Mouse (Mus musculus) cerebellum, adult 9-11 months (tissue): Measurements from ENCODE around the gene Arhgef7.

ENCODE experiments used
- DNase-seq: peaks from one replicate; pipeline ENCODE4 v3.0.0; 2022

Gene Arhgef7

DNA sequence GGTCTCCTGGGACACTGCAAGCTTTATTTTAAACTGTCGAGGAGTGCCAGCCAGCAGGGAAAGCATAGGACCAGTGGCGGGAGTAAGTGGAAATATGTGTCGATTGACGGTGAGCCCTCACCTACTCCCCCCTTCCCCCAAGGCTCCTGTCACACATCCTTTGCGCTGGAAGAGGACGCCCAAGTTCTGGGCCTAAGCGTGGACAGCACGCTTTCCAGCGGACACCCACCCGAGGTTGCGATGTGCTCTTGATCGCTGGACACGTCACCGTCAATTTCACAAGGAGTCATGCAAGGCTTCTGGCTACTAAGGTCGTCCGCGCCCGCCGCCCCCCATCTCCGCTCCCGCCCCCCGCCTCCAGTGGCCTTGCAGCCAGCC lies 259 bp upstream of the Arhgef7 start:
- DNase-seq, result no peak

DNA sequence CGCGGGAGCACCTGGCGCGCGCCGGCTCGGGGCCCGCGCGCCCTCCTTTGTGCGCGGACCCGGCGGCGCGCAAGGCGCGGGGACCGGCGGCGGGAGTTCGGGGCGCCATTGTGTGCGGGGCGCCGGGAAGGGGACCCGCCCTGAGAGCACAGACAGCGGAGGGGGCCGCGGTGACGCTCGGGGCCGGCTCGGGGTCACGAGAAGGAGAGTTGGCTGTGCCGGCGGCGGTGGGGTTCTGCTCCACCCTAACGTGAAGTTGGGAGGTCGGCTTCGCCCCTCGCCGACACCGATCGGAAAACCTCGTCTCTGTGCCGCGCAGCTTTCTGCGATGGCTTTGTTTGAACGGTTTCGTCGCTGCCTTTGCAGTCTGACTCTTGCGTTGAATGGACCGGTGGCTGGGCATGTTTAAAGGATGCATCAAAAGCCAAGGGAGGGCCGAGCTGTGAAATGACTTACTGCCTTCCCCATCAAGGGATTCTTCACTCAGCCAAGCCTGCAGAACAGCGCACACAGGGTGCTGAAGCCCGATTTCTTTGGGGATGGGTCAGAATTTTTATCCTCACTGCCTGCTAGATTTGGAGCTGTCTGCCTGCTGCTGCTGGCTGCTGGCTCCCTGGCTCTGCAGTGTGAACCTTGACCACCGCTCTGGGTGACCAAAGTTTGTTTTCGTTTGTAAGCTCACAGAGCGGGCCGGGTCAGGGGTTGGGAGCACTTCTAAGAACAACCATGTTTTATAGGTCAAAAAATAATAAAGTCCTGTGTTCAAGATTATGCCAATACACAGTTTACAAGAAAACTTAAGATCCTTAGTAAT lies 1.2 kb downstream of the Arhgef7 start:
- DNase-seq, result peak; percentile 64

DNA sequence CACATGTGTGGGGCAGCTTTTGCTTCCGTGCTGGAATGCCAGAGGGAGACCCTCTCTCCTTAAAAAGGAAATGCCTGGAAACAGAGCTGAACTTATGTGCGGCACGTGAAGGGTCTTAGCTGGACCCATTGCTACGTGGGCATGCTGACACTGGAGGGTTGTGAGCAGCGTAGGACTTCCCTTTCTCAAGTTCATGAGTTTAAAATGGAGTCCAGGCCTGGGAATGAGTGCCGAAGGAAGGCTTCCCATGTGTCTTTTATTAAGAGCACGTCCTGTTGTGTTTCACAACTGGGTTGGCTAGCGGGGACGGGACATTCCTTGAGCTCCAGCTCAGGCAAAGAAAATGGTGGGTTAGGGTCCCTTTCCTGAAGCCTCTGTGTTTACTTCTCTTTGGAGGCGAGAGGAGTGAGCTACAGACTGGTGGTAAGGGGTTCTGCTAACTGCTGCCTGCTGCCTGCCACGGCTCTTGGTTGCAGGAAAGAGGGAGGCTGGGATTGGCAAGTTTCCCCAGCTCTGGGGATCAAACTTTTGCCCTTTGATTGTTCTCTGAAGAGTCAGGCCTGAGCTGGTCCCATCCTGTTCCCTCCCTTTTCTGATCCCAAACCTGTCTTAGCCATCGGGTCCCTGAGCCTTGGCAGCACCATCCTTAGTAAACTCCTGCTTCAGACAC lies 2.9 kb downstream of the Arhgef7 start:
- DNase-seq, result peak; percentile 16

DNA sequence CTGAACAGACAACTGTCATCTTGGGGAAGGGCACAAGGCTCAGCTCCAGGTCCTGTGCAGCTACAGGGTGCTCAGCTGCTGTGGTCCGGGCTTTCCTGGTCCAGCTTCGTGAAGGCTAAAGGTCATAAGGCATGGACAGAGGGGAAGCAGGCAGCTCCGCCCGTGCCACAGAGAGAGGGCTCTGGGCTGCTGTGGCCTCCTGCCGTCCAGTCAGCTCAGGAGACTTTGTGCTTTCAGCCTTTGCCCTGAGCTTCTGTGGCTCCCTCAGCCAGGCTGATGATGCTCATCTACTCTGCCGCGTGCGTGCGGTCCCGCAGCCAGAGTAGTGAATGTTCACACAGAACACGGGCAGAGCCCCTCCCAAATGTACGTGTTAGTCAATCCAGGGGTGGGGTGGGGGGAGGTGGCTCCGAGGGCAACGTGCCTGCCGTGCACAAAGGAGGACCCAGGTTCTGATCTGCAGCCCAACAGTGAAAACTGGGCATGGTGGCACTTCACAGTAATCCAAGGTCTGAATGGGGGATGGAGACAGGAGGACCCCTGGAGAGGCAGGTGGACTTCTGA lies 8.2 kb downstream of the Arhgef7 start:
- no peak for DNase-seq

DNA sequence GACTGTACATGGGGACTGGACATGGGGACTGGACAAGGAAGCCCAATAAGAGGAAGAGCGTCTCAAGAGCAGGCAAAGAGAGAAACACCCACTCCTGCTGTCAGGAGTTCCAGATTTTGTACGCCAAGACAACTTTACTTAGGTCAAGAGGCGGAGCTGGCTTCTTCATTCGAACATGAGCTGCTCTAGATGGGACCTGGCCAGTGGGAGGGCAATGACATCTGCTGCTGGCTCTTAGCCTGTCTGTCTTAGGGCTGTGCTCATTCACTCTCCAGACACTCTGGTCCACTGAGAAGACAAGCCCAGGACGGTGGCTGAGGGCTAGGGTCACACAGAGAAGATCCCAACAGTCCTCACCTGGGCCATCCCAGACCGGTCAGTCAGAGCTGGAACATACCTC lies 9.6 kb downstream of the Arhgef7 start:
- peak; percentile 49 for DNase-seq

DNA sequence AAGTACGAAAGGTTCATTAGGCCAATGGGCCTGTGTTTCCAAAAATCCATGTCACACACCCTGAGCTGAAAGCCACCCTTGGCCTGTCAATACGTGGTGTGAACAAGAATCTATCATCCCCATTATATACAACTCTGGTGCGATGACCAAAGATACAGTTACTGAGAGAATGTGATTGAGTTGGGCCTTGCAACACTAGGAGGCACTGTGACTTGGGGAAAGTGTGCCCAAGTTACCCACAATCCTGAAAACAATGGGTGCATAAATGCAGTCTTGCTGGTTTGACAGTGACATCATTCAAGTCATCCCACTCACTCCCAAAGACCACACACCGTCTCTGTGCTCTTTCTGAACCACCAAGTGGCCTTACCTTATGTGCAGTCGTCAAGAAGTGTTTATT lies 11.6 kb downstream of the Arhgef7 start:
- no peak for DNase-seq

DNA sequence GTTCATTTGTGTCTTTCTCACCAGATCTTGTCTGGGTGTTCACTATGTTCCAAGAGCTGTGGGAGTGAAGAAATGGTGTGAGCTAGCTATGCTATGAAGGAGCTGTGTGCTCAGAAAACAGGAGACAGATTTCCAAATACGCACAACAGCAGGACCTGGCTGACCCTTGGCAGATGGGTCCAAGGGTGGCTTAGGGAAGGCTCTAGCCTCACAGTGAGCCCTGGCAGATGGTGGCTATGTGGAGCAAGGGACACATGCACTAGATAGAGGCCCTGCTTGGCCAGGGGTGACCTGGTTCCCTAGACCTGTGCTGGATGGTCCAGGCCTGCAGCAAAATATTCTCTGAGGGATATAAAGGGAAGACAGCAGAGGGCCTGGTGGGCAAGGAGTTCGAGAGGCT lies 13.3 kb downstream of the Arhgef7 start:
- peak; percentile 70 for DNase-seq

DNA sequence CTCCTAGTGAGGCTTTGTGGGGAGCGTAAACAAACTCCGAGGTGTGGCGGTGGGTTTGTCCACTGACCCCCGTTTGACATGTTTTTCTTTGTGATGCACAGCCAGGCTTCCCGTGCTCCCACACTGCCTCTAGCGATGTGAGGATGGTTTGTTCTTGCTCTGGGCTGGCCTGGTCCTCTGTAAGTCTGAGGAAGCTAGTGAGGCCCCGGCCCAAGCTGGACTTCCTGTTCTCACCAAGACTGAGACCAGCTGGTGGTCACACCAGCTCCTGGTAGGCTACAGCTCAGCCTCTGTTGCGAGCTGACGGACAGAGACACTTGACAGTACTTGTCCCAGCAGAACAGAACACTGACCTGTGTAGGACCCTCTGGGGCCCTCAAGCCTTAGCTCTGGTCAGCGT lies 16.1 kb downstream of the Arhgef7 start:
- DNase-seq, result no peak

DNA sequence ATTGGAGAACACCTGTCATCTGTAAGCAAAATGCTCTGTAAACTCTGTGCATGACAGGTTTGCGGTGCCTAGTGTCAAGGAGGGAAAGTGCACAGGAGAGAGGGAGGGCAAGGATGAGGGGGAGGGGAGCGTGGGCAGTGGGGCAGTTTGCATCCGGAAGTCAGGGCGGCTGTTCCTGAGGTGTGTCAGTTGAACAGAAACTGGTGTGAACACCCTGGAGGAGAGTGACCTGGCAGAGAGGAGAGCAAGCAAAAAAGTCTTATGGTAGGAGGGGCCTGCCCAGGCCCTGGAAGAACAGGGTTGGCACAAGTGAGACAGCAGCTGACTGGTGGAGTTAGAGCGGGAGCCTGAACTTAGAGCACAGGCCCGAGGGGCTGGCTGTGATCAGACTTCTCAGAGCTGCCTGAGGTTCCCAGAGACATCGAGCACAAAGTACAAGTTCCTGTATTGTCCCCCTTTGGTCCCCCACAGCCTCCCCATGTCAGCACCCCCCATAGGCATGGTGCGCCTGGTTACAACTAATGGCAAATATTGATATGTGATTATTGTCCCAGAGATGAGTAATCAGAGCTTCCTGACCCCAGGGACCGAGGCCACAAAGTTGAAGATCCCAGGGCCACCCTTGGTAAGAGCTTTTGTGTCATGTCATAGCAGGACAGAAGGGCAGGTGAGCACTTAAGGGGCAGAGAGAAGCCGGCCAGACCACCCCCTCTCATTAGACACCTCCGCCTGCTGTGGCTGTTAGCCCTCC lies 19.5 kb downstream of the Arhgef7 start:
- peak; percentile 20 for DNase-seq

DNA sequence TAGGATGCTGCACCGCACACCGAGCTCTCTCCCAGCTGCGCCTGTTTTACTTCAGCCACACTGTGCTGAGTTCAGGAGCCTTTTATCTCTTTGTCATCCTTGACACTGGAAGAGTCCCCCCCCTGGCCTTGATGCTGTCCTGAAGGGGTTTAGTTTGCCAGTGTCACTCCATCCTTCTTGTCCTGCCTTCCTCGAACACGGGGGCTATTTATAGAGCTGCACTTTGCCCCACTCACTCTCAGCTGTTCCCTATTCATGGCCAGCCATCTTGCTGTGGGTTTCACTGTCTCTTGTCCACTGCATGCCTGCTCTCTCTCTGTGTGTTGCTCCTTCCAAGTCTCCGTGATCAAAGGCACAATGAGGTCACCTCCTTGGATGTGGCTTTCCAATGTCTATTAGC lies 22.0 kb downstream of the Arhgef7 start:
- DNase-seq, result no peak

DNA sequence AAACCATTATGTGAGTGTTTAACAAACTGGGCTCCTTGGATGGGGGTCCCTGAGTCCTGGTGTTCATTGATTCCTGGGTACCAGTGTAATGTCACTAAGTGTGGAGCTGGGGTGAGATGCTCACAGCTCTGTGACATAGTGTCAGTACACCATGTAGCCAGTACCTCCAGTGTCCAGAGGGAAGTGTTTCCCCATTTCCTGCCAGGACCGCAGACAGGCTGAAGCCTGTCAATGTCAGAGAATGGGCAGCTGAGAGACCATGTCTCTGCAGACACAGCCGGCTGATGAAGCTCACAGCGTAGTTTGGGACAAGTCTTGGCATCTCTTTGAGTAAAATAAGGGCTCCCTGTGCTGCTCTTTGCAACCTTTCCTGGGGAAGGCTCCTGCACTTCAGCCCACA lies 24.8 kb downstream of the Arhgef7 start:
- no peak for DNase-seq

DNA sequence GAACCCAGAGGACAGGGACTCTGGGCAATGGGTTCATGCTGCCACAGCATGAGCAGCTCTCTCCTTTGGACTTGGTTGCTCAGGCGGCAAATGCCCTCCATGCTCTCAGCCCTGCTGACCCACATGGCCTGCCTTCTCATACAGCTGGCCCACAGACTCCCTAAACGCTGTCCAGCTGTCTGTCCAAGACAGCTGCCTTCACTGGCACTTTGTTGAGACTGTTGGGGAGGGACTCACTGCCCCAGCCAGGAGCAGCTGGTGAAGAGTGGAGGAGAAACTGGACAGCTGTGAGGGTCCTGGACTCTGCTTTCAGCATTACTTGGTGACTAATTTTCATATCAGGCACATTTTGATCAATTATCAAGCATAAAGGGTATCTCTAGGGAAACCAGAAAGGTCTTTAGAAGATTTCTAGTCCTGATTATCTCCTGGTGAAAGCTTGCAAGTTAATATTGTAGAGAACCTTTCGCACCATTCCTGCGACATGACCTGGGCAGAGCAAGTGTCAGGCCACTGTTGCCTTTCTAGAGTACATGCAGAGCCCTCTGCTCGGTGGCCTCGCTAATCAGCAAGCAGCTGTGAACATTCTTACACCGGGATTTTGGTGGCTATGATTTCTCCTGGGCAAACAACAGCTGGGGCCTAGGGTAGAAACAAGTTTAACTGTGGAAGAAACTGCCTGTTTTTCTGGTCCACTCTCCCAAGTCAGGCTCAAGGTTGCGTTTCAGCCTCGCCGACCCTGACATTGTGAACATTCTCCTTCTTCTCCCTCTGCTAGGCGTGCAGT lies 25.8 kb downstream of the Arhgef7 start:
- no peak for DNase-seq

DNA sequence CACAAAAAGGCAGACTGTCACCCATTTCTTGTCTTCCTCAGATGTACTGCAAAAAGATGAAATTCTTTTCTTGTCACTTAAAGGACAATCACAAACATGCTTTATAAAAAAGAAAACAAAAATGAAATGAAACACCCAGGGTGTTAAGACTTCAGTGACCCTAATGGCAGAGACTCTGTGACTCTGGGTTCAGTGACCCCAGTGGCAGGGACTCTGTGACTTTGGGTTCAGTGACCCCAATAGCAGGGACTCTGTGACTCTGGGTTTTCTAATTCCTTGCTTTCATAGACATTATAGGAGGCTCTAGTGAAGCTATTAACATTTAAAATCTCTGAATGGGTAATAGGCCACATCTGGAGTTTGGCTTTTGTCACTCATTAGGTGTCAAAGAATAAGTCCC lies 27.2 kb downstream of the Arhgef7 start:
- no peak for DNase-seq

DNA sequence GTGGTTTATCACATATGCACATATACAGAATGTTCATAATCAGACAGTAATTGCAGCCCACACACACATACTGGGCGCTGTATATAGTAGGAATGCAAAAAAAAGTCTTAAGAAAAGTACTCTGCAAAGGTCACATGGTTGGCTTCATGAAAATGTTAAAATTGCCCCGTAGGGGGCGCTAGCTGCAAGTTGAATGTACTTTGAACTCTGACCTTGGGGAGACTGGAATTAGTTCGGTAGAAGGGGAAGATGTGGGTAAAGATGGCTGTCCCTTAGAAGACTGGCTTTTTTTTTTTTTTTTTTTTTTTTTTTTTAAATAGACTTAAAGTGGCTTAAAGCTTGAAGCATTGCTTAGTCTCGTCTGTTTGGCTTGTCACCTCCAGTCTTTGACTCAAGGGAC lies 28.4 kb downstream of the Arhgef7 start:
- peak; percentile 73 for DNase-seq

DNA sequence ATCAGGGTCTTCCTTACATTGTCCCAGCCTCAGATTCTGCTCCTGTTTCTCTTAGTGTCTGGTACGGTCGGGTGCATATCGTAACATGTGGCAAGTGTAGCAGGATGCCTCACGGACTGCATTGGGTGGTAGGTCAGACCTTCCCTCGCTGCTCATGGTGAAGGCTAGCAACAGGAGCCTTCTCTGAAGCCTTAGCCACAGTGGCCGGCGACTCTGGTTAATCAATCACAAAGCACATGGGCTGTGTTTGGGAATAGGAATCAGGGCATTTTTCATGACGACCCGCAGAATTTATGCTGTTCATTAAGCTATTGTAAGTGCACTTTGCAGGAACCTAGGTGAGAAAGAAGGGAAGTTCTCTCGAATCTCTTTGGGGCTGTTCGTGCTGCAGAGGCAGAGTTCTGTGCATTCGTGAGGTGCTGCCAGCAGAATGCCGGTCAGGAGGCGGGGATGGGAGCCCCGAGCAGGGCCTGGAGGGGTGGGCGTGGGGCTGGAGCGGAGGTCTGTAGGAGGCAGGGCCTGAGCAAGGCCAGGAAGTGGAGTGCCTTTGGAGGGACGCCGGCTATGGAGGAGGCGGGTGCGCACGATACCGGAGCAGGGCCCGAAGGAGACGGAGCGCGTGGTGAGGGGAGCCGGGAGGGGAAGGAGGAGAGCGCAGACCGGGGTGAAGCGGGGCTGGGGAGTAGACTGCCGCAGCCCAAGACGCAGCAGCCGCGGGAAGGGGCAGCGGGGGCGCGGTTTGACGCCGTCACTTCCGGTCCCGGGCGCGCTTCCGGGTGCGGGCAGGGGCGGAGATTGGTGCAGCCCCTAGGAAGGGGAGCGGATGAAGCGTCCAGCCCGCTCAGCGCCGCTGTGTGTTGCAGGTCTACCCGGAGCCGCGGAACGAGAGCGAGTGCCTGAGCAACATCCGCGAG lies 30.3 kb downstream of the Arhgef7 start:
- DNase-seq, result peak; percentile 89

DNA sequence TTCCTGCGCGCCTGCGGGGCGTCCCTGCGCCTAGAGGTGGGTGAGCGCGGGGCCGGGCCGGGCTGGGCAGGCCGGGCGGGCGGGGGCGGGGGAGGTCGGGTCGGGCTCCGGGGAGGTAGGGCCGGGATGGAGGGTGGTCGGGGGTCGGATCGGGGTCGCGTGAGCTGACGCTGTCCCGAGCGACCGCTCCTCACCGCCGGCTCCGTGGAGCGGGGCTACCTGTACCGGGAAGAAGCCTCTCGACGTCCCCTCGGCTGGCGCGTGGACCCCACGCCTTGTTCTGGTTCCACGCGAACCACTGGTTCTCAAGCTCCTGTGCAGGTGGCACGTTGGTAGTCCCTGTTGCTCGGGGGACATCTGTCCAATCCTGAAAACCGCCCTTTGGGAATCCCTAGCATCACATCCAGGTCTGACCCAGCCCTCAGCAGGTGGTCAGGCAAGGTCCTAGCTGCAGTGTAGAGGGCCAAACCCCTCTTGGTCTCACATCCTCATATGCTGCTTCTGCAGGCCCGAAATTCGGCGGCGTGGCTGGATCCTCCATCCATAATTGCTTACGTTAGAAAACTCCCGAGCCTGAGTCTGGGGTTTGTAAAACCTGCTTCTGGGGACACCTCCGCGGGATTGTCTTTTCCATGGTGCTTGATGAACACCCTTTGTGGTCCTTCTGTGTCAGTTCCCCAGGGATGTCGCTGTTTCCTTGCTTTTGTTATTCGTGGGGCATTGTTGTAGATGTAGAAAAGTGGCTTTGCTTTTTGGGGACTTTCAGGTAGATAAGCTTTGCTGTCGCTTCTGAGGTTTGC lies 31.2 kb downstream of the Arhgef7 start:
- peak; percentile 78 for DNase-seq

DNA sequence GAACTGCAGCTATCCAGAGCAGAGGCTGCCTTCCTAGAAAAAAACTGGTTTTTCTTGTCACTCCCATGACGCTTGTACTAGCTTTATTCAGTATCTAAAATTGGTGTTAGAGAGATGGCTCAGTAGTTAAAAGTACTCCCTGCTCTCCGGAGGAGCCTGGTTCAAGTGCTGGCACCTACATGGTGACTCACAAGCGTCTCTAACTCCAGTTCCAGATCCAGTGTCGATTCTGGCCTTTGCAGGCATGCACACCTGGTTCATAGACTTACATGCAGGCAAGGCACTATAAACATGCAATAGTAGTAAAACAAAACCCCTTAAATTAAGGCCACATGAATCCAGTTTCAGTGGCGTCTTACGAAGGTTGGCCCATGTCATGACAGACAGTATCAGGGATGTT lies 34.0 kb downstream of the Arhgef7 start:
- DNase-seq, result peak; percentile 58

DNA sequence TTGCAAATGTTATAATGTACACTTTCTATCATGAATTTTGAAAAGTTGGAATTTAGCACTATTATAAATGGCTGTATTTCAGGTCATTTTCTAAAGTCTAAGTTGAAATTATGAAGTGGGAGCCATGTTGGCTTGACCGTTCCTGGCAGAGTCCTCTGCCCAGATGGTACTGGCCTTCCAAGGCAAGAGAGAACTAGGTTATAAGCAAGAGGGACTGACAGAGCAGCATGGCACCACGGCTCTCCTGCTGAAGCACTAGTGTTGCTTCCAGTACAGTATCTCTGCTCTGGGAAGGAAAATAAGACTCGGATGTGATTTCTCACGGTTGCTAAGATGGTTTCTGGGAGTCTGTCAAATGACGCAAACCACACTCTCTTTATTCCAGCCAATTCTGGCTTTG lies 34.5 kb downstream of the Arhgef7 start:
- DNase-seq, result peak; percentile 91

DNA sequence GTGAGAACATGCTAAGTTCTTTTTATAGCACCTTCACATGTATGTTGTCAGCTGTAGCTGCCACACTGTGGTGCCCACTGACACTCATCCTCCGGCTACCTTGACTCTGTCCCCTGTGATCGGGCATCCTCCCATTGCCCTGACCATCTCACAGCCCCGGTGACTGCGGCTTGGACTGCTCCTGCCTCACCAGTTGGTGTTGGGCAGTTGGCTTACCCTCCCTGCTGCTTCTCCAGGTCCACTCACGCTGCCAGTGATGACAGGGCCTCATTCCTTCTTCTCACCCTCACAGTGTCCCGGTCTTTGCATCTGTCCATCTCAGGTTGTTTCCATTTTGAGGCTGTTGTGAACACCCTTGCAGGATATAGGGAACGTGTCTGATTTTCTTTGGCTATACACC lies 35.3 kb downstream of the Arhgef7 start:
- peak; percentile 93 for DNase-seq

DNA sequence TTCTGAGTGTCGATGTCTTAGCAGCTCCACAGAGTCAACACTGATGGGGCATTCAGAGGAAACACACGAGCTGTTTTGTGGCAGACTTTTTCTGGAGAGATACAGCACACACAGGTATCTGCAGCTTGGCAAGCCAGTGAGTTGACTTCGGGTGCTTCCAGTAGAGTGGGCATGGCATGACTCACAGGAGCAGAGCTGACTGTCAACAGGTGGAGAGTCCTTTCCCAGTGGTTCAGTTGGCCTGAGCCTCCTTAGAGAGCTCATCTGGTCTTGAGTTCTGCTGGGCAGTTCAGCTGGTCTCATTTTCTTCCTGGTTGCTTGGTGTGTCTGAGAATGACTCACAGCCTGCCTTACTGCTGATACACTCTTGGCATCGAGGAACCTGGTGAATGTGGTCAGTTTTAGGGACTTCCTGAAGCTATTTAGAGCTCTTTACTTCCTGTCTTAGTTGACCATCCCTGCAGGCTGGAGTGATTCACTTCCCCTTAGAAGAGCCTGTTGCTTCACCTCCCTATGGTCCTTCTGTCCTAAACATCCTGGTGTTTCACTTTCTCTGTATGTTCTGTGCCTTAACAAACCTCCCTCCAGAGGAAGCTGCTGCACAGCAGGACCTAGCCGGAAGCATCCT lies 39.8 kb downstream of the Arhgef7 start:
- DNase-seq, result peak; percentile 55
